Mouse (Mus musculus) stomach, postnatal 0 days (tissue): Measurements from ENCODE around the gene Pcbd2.

Experiments
- CTCF ChIP-seq: IDR thresholded peaks from 2 replicates; pipeline ENCODE4 v1.5.1; 2016; ENCODE audit warnings: antibody characterized with exemption, low read depth, mild to moderate bottlenecking, moderate library complexity
- EP300 ChIP-seq: optimal IDR thresholded peaks from 2 replicates; pipeline ENCODE3; 2016; ENCODE audit warnings: antibody characterized with exemption

DNA sequence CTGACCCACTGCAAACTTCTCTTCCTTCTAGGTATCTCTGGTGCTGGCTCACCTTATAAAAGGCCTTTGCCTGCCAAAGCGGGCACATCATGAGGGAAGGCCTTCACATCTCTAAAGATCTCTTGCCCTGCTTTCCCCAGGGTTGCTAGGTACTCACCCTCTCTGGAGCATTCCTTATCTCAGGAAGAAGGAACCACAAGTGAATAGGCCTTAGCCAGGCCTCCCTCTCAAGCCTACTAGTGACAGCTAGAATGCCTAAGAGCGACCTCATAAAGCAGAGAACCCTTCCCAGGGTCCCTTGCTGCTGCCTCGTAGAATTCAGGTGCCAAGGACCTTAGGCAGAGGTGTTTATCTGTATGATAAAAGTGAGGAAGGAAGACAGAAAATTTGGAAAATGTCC lies 57.1 kb downstream of the Pcbd2 start, which contains the start of gene Catsper3:
- TF ChIP-seq CTCF (no peak), EP300 (no peak)
